Mouse (Mus musculus) lung, adult 2 months (tissue): Measurements from ENCODE around the gene Sptbn2.

Experiments used
- CTCF ChIP-seq: fragments of 200-500 bp; IDR thresholded peaks from 2 replicates; pipeline ENCODE4 v1.5.1; 2011; ENCODE audit warnings: mild to moderate bottlenecking, low read length, control low read depth; ENCODE audit not compliant: insufficient read depth
- POLR2A ChIP-seq: fragments of 200-500 bp; IDR thresholded peaks from 2 replicates; pipeline ENCODE4 v1.6.1; 2011; ENCODE audit warnings: low read depth, mild to moderate bottlenecking, control low read depth, low read length, borderline replicate concordance; ENCODE audit errors: extremely low read depth

DNA sequence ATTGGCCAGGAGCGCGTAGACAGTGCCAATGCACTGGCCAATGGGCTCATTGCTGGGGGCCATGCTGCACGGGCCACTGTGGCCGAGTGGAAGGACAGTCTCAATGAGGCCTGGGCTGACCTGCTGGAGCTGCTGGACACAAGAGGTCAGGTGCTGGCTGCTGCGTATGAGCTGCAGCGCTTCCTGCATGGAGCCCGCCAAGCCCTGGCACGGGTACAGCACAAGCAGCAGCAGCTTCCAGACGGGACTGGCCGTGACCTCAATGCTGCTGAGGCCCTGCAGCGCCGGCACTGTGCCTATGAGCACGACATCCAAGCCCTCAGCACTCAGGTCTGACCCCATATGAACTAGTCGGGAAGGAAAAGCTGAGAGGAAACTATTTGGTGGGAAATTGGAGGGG, 35.6 kb downstream of the Sptbn2 start:
- TF ChIP-seq CTCF (no peak), POLR2A (no peak)
